Mouse (Mus musculus) right cerebral cortex, postnatal 4 days (tissue): ENCODE measurements at regions not wholly inside any gene's neighbourhood (a gene's known extent, or its start where the extent isn't known, plus 50 kb on each side); places are given as distances from the start of the nearest gene placed in this dataset.
A peak's percentile ranks its signal among the peaks of the same experiment; 100 is the strongest.

Source experiments
- DNase-seq: peaks from one replicate; pipeline ENCODE4 v3.0.0-alpha.2; 2022

GRCm38 (mm10) chr1:165086131-165086530, 74.4 kb downstream of the Tbx19 start:
- DNase-seq = no peak

DNA sequence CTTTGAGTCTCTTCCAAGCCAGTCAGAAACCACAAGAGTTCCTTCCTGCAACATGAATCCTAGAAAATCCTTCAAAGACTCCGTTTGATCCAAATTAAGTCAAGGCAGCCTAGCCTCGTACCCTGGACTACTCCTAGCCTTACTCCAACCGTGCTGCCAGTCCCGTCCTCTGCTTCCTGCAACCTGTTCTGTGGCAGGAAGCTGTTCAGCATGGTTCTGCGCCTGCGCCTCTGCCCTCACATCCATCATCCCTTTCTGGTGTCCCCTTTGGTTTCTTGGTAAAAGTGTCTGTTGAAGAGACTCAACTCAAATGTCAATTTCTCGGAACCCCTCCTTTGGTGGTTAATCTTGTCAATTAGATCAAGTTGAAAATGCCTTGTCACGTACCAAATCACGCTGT, 75.8 kb downstream of the Tbx19 start:
- DNase-seq = no peak

DNA sequence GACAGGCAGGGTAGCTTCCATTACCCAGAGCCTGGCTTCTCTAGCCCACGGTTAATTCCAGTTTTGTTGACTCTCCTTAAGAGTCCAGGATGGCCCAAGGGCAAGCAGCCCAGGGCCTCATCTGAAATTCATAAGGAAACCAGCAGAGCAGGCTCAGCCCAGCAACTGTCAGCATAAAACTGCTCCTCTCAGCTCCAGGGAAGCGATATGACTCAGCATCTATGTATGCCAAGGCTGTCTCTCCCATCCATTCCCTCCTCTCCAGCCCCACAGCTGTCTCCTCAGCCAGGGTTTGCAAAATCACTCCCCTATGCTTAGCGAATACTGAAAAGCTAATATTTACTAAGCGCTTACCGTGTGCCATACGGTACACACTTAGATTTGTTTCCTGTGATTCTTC, 76.4 kb downstream of the Tbx19 start:
- no peak for DNase-seq

DNA sequence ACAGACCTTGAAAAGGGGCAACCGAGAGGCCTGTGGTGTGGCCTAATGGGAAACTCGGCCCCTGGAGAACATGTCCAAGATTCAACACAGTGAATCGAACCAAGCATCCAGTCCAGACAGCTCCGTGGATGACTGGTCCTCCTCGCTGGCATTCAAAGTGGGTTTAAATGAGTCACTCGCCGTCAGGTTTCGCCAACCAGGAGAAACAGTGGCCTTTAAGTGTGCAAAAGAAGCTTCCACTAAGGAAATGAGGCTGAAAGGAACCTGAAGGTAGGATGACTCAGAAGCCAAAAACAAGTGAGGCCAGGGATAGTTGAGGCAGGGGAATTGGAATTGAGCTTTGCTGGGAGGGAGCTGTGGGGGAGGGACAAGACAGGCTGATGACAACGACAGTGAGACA, 80.2 kb downstream of the Tbx19 start:
- DNase-seq = no peak

DNA sequence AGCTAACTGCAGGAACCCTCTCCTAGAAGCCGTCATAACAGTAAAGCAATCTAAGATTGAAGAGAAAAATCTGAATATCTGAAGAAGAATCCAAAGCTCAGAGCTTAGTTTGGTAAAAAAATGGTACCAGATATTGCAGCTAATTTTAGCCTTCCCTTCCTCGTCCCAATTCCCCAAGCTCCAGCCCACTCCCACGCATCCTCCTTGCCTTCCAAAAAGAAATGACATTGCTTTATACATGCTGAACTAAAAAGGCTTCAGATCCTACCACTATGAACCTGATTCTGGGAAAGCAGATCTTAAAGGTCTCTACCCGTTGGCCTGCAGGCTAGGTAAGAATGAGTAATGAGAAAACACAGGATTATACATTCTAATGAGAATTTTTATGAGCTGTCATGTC, 83.3 kb downstream of the Tbx19 start:
- no peak for DNase-seq

GRCm38 (mm10) chr1:165075301-165076082, 85.1 kb downstream of the Tbx19 start:
- DNase-seq = peak; percentile 27

DNA sequence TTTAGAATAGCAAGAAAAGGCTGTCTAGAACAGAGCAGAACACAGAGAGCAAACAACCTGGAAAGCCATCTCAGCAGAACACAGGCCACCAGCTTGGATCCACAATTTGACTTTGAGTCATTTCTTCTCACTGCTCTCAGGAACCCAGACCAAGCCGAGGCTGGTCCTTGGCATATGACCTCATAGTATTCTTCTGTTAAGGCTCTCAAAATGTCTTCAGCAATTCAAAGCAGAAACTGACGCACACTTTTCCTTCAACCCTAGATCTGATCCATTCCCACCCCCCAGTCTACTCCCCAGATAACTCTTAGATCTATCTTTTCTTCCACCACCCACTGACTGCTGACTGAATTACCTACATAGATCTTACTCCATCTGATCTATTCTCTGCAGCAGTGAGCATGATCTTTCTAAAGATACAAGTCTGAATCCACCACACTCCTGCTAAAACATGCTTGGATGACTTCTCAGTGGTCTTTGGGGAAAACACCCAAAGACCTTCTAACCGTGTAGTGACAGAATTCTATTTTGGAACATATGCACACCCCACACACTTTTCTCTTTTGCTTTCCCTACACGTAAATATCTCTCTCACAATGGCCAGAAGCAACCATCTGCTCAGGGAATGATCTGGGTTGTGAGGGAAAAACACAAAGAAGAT, 88.6 kb downstream of the Tbx19 start:
- no peak for DNase-seq

DNA sequence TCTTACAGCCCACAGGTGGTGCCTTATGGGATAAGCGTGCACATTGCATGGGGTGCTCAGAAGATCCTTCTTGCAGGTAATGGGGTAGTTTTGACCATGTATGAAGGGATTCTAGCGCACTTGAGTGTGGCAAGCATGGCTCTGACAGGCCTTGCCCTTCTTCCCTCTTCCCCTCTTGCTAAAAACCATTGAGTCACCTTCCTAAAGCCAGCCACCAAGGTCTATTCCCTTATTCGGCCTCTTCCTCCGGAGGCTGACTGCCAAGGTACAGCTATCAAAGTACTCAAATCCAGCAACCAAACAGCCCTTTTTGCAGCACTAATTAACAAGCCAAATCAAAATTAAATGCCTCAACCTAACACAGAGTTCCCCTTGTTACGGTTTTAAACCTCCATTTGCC, 95.6 kb downstream of the Tbx19 start:
- no peak for DNase-seq

GRCm38 (mm10) chr1:165062813-165063492, 97.6 kb downstream of the Tbx19 start:
- no peak for DNase-seq

DNA sequence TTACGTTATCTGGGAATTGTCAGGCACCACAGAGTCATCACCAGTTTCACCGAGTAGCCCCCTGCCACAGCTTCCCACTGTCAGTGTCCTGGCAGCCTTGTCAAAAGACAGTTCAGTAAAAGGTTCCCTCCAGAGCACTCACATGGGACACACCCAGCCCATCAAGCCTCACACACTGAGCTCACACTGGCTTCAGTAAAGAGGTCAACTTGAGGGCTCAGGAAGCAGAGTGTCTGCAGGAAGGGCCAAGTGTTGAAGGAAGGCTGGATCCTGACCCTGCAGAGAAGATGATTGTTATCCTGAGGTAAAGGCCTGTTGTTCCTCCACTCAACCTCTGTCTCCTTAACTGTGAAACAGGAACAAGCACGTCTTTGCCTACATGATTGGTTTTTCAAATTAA, 99.2 kb downstream of the Tbx19 start:
- no peak for DNase-seq

DNA sequence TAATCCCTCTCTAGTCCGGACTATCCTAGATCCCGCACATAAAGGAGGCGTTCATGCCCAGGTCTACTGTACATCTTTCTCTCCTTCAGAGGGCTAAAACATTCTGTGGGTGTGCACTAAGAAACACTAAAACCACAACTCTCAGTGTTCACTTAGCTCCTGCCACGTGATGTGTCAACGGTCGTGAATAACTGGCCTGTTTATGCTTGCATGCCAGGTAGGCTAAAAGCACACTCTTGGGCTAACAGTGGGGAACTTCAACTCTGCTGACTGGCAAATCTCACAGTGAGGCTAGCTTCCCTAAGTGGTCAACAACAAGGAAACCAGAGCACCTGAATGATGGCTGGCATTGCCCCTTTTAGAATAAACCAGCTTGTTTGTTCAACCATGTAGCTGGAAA, 106.3 kb downstream of the Tbx19 start:
- no peak for DNase-seq

DNA sequence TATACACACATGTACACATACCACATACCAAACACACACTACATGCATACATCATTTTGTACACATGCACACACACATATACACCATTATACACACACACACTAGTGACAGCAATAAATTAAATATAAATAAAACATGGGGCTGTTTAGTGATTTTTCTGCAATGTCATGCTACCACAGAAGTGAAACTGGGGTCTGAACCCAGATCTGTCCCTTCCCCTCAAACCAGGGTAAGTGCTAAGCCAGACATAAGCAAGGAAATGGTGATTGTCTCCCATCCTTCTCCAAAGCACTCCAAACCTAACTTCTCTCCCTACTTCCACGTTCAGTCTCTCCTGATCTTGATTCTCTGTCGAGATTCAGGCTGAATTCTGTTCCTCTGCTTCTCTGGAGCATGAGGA, 109.3 kb downstream of the Tbx19 start:
- DNase-seq = no peak

DNA sequence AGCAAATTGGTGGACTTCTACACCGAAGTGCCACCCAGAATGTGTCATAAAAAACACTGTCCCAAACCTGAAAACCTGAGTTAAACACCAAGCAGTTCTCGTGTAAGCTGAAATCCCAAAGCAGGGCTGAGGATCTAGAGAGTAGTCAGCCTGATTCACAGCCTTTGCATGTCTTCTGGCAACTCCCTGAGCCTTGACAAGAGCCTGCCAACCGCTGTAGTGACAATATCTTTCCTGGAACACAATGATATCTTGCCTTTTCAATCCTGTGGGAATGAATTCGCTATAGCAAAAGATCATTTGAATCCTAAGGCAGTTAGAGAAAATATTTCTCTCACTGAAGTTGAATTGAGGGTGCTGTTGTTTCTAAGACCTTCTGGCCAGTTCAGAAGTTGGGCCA, 110.4 kb downstream of the Tbx19 start:
- DNase-seq = no peak

DNA sequence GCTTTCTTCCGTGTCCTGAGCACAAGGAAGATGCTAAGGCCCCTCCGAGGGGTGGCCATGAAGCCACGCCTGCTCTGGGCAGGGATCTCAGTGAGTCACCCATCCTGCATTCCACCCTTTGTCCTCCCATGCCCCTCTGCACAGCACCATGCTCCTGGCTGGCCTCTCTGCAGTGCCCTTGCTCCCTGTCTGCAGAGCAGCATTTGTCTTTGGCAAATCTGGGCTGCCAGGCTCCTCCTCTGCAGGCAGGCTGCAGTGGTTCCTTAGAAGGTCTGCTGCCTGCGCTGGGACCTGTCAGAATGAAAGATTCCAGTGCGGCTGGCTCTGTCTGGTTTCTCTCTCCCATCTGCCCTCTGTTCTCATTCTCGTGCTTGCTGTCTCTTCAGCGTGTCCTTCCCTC, 111.3 kb upstream of the Xcl1 start:
- peak; percentile 19 for DNase-seq

GRCm38 (mm10) chr1:165046056-165046455, 110.7 kb upstream of the Xcl1 start:
- DNase-seq = no peak

DNA sequence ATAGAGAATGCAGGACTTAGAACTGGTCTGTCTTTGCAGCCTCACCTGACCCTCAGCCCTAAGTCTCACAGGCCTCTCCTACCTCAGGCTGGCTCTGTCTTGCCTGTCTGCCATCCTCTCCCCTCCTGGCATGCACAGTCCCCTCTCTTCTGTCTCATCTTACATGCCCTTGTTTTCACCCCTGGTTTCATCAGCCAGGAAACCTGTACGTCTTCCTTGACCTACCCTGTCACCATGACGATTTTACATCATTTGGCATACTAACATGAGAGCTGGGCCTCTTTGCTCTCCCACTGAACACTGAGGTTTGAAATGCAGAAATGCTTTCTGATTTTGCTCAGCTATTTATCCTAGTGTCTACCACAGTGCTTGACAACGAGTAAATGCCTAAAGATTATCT, 108.0 kb upstream of the Xcl1 start:
- no peak for DNase-seq

GRCm38 (mm10) chr1:165042105-165042504, 106.8 kb upstream of the Xcl1 start:
- DNase-seq = no peak

DNA sequence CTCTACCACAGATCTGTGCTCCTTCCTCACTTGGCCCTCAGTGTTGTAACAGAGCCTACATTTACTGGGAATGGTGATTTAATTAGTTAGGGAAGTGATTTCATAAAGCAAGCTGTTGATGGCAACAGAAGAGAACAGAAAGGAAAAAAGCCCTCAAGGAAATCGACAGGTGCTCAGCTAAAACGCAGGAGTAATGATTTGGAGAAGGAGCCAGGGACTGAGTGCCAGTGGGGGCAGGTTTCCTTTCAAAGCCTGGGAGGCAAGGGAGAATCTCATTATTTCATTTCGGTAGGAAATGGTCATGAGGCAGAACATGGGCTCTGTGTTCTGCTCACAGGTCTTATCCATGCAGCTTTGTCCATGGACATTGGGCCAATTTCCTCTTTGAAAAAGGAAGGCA, 101.3 kb upstream of the Xcl1 start:
- no peak for DNase-seq

GRCm38 (mm10) chr1:165035618-165036017, 100.3 kb upstream of the Xcl1 start:
- peak; percentile 33 for DNase-seq

- DNase-seq = no peak
Observed at GRCm38 (mm10) chr1:165020960-165021563, 85.7 kb upstream of the Xcl1 start.

GRCm38 (mm10) chr1:165018692-165019309, 83.5 kb upstream of the Xcl1 start:
- peak; percentile 56 for DNase-seq

GRCm38 (mm10) chr1:165018236-165018635, 82.9 kb upstream of the Xcl1 start:
- DNase-seq = no peak

DNA sequence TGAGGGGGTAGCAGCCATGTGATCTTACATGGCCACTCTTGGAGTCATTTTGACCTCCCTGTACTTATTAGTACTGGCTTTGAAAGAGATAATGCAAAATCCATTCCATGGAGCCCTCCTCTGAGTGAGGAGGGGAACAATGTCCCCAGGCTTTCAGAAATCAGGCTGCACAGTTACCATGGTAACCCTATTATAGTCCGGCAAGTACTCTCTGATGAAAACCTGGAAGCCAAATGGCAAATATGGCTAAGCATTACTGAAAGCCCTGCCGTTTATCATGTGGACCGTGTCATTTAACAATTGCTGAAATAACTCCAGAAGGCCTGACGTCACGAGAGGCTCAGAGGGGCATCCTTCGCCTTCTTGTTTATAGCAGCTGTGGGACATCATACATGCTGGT, 82.5 kb upstream of the Xcl1 start:
- no peak for DNase-seq
